Mouse (Mus musculus) kidney, adult 2 months (tissue): ENCODE measurements around the gene Ccr2.

Experiments used
- CTCF ChIP-seq: fragments of 200-500 bp; conservative IDR thresholded peaks from 2 replicates; pipeline ENCODE4 v1.5.1; 2011; ENCODE audit warnings: low read depth, mild to moderate bottlenecking, control low read depth, low read length, moderate library complexity, mixed read lengths; ENCODE audit not compliant: insufficient read depth, insufficient read length
- POLR2A ChIP-seq: fragments of 200-500 bp; IDR thresholded peaks from one replicate; pipeline ENCODE4 v1.6.1; 2011; ENCODE audit warnings: low read depth, low read length, control low read depth

DNA sequence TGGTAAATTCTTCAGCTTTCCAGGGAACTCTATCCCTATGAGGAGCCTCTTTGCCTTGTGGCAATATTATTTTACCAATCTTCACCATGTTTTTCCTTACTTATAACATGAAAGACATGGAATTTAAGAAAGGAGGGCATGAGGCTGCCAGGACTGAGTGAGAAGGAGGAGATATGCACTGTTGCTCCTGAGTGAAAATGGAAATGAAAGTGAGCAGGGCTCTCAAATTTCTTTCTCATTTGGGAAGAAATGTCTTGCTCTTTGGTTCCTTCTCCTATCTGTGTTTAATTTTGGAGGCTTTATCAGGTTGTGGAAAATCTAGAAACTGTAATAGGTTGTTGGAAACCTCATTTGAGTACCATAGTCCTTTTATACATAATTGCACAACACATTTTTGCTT lies 5.5 kb downstream of the Ccr2 start:
- TF ChIP-seq CTCF = no peak
- TF ChIP-seq POLR2A = no peak
